Mouse (Mus musculus) inflammation-experienced regulatory T-cells, adult 6 months (primary cell): ENCODE measurements around the gene Mrpl12. TPM values are rescaled to one million over a fixed set of nuclear protein-coding genes. Genes with fewer than 3 reads are reported as not detected.

Experiments used
- ATAC-seq: one replicate; pipeline ENCODE4 v1.8.0; 2017
- polyA plus RNA-seq, 3 experiments: library from polyadenylated mRNA; unstranded; fragments of 100-300 nt; shearing (Covaris generic); gene quantifications; one replicate each; pipeline ENCODE4 v1.2.1; 2017

Mrpl12 gene
- 10 to 100 TPM; 54.6 to 78.9 (median 73.0) TPM for polyA plus RNA-seq

GRCm38 (mm10) chr11:120484265-120484981 lies at the start of gene Mrpl12:
Gene Mrpl12 (plus strand): TSS chr11:120484613.
- ATAC-seq = peak; percentile 94

- peak; percentile 41 for ATAC-seq
These were observed 47.1 kb upstream of the Mrpl12 start, which contains the start of gene Nploc4 for GRCm38 (mm10) chr11:120437152-120437856. Gene Nploc4 (minus strand): TSS chr11:120437708.

GRCm38 (mm10) chr11:120437857-120438385 lies 46.5 kb upstream of the Mrpl12 start:
- no peak for ATAC-seq

- ATAC-seq = no peak
These were observed 42.1 kb upstream of the Mrpl12 start, which contains the start of gene Tspan10 for GRCm38 (mm10) chr11:120442344-120442743. Gene Tspan10 (plus strand): TSS chr11:120442644.

- ATAC-seq = no peak
These were observed 41.6 kb upstream of the Mrpl12 start for GRCm38 (mm10) chr11:120442765-120443280.

- ATAC-seq = no peak
These were observed 40.3 kb upstream of the Mrpl12 start for GRCm38 (mm10) chr11:120444106-120444505.

- no peak for ATAC-seq
These were observed 38.9 kb upstream of the Mrpl12 start for GRCm38 (mm10) chr11:120445475-120445874.

- no peak for ATAC-seq
These were observed 37.2 kb upstream of the Mrpl12 start for GRCm38 (mm10) chr11:120447179-120447578.

- ATAC-seq = no peak
These were observed 32.2 kb upstream of the Mrpl12 start for GRCm38 (mm10) chr11:120452246-120452645.

GRCm38 (mm10) chr11:120453306-120453705 lies 31.1 kb upstream of the Mrpl12 start, which contains the start of gene Pde6g:
Gene Pde6g (minus strand): TSS chr11:120453500.
- ATAC-seq = no peak

- ATAC-seq = no peak
These were observed 29.4 kb upstream of the Mrpl12 start for GRCm38 (mm10) chr11:120454965-120455364.

GRCm38 (mm10) chr11:120455413-120455812 lies 29.0 kb upstream of the Mrpl12 start:
- ATAC-seq = no peak

- no peak for ATAC-seq
These were observed 27.0 kb upstream of the Mrpl12 start for GRCm38 (mm10) chr11:120457370-120457769.

GRCm38 (mm10) chr11:120457772-120458751 lies 26.4 kb upstream of the Mrpl12 start, which contains the start of the genes Oxld1 and Ccdc137:
Gene Oxld1 (minus strand): TSS chr11:120458068.
Gene Ccdc137 (plus strand): TSS chr11:120458115.
- peak; percentile 99 for ATAC-seq

- no peak for ATAC-seq
These were observed 25.4 kb upstream of the Mrpl12 start for GRCm38 (mm10) chr11:120458847-120459597.

- no peak for ATAC-seq
These were observed 20.9 kb upstream of the Mrpl12 start for GRCm38 (mm10) chr11:120463536-120463935.

- ATAC-seq = no peak
These were observed 20.0 kb upstream of the Mrpl12 start for GRCm38 (mm10) chr11:120464365-120464764.

- no peak for ATAC-seq
These were observed 18.9 kb upstream of the Mrpl12 start for GRCm38 (mm10) chr11:120465521-120465920.

- ATAC-seq = peak; percentile 100
These were observed 17.2 kb upstream of the Mrpl12 start, which contains the start of gene Arl16 for GRCm38 (mm10) chr11:120467051-120467735. Gene Arl16 (minus strand): TSS chr11:120467607.

- no peak for ATAC-seq
These were observed 16.7 kb upstream of the Mrpl12 start for GRCm38 (mm10) chr11:120467736-120468092.
